In the genomic region with DNA sequence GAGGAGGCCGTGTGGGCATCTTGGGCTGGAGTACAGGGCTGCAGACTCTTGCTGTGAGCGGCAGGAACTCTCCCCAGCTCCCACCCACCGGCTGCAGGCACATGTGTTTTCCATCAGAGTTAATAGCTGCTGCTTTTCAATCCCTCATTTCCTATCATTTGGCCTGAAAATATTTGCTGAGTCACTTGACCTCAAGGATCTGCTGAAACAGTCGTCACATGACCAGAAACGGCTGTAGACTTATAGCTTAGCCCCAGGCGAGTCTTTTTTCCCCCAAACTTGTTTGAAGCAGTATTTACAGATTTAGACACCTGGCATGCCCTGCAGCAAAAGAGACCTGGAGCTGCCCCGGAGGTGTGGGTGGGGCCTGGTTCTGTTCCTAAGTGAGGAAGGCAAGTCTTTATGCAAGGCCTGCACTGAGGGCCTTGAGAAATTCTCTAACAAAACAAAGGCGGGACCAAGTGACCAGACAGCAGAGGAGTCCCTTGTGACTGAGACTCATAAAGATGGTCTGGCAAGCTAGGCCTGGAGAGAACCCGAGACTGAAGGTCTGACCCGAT, we compare ENCODE assay signal across 8 mouse cellular contexts. TPM values are rescaled to one million over a fixed set of nuclear protein-coding genes. Genes with fewer than 3 reads are reported as not detected.
DNase-seq lines count a peak whose midpoint lies in the region; ATAC-seq lines count a peak whose summit lies in the region.

No protein-coding gene starts in this region.

- ATAC-seq in midbrain, embryonic 14.5 days (ENCODE audit: low FRiP score, low TSS enrichment) = no peak
- no peak for ATAC-seq in midbrain, embryonic 15.5 days (replicated peaks)
- ATAC-seq in embryonic facial prominence, embryonic 15.5 days (ENCODE audit: insufficient number of reproducible peaks, low FRiP score, low TSS enrichment, low read depth) = peak; percentile 65; the same call in 1 of the 2 replicates
- peak; percentile 29 to 44 for ATAC-seq in hematopoietic stem cell, adult 5-6 weeks (replicated peaks in 1 of 2; ENCODE audit: insufficient read depth in 1 of 2, low FRiP score in 2 of 2, low TSS enrichment in 1 of 2, low read depth in 1 of 2, poor library complexity in 2 of 2, severe bottlenecking in 2 of 2)
- ATAC-seq in liver, embryonic 11.5 days (replicated peaks; ENCODE audit: low FRiP score) = peak; percentile 36; the same call in 1 of the 2 replicates
- peak; percentile 67; the same call in 1 of the 2 replicates for ATAC-seq in stomach, embryonic 15.5 days (ENCODE audit: insufficient read depth, low FRiP score, low read depth)

- H3K9ac ChIP-seq in midbrain, embryonic 14.5 days (replicated peaks; ENCODE audit: low read length) = no peak overlapping the region
- no peak overlapping the region for H3K9ac ChIP-seq in midbrain, embryonic 15.5 days
- no peak overlapping the region for H3K9ac ChIP-seq in embryonic facial prominence, embryonic 15.5 days
- H3K9ac ChIP-seq in liver, embryonic 11.5 days (ENCODE audit: low read depth, low read length) = no peak overlapping the region
- no peak overlapping the region for H3K9ac ChIP-seq in stomach, embryonic 15.5 days

- WGBS in midbrain, embryonic 14.5 days = 68% methylated on average over 10 of the region's 10 CpGs
- WGBS in midbrain, embryonic 15.5 days = 57% methylated on average over 10 of the region's 10 CpGs
- WGBS in embryonic facial prominence, embryonic 15.5 days = 21% methylated on average over 10 of the region's 10 CpGs
- 43% methylated on average over 10 of the region's 10 CpGs for WGBS in liver, embryonic 11.5 days
- whole genome bisulfite sequencing in stomach, embryonic 15.5 days = 21% methylated on average over 10 of the region's 10 CpGs

- no peaks in the 10 kb centered on the region for H3K36me3 ChIP-seq in midbrain, embryonic 14.5 days (ENCODE audit: control insufficient read depth, insufficient read depth, low read length)
- no peaks in the 10 kb centered on the region for H3K36me3 ChIP-seq in midbrain, embryonic 15.5 days (replicated peaks)
- H3K36me3 ChIP-seq in embryonic facial prominence, embryonic 15.5 days = no peaks in the 10 kb centered on the region
- H3K36me3 ChIP-seq in liver, embryonic 11.5 days (ENCODE audit: control insufficient read depth, insufficient read depth, low read length) = no peaks in the 10 kb centered on the region
- no peaks in the 10 kb centered on the region for H3K36me3 ChIP-seq in stomach, embryonic 15.5 days

- no peaks in the 10 kb centered on the region for H3K9me3 ChIP-seq in midbrain, embryonic 14.5 days (ENCODE audit: control insufficient read depth, low read length)
- H3K9me3 ChIP-seq in midbrain, embryonic 15.5 days = no peaks in the 10 kb centered on the region
- no peaks in the 10 kb centered on the region for H3K9me3 ChIP-seq in embryonic facial prominence, embryonic 15.5 days (replicated peaks)
- H3K9me3 ChIP-seq in liver, embryonic 11.5 days (ENCODE audit: control insufficient read depth, low read length) = no peaks in the 10 kb centered on the region
- no peaks in the 10 kb centered on the region for H3K9me3 ChIP-seq in stomach, embryonic 15.5 days

- no peaks in the 10 kb centered on the region for H3K4me1 ChIP-seq in midbrain, embryonic 14.5 days (ENCODE audit: control insufficient read depth, insufficient read depth, low read length)
- peaks cover 4% of the 10 kb centered on the region; the same call in 1 of the 2 replicates for H3K4me1 ChIP-seq in midbrain, embryonic 15.5 days
- H3K4me1 ChIP-seq in embryonic facial prominence, embryonic 15.5 days = peaks cover 14% of the 10 kb centered on the region
- H3K4me1 ChIP-seq in liver, embryonic 11.5 days (replicated peaks; ENCODE audit: control insufficient read depth, insufficient read depth, low read length) = peaks cover 9% of the 10 kb centered on the region; the same call in 1 of the 2 replicates
- peaks cover 12% of the 10 kb centered on the region for H3K4me1 ChIP-seq in stomach, embryonic 15.5 days

- no peak overlapping the region for H3K4me2 ChIP-seq in midbrain, embryonic 14.5 days (ENCODE audit: low read length)
- H3K4me2 ChIP-seq in midbrain, embryonic 15.5 days = no peak overlapping the region
- 0 out of 2 replicates have a peak overlapping the region, but pooled peaks have one; percentile 6 for H3K4me2 ChIP-seq in embryonic facial prominence, embryonic 15.5 days (replicated peaks)
- no peak overlapping the region for H3K4me2 ChIP-seq in liver, embryonic 11.5 days
- H3K4me2 ChIP-seq in stomach, embryonic 15.5 days = no peak overlapping the region

- no peak overlapping the region for H3K27ac ChIP-seq in midbrain, embryonic 14.5 days (replicated peaks; ENCODE audit: low read depth, low read length)
- no peak overlapping the region for H3K27ac ChIP-seq in midbrain, embryonic 15.5 days
- peak overlapping the region; percentile 71 for H3K27ac ChIP-seq in embryonic facial prominence, embryonic 15.5 days (replicated peaks)
- peak overlapping the region; percentile 62; the same call in 1 of the 2 replicates for H3K27ac ChIP-seq in liver, embryonic 11.5 days (ENCODE audit: low read depth, low read length)
- peak overlapping the region; percentile 67 for H3K27ac ChIP-seq in stomach, embryonic 15.5 days

- H3K4me3 ChIP-seq in midbrain, embryonic 14.5 days (replicated peaks; ENCODE audit: low read depth, low read length) = no peak overlapping the region
- H3K4me3 ChIP-seq in midbrain, embryonic 15.5 days = no peak overlapping the region
- no peak overlapping the region for H3K4me3 ChIP-seq in embryonic facial prominence, embryonic 15.5 days (replicated peaks)
- H3K4me3 ChIP-seq in liver, embryonic 11.5 days (ENCODE audit: low read depth, low read length) = no peak overlapping the region
- no peak overlapping the region for H3K4me3 ChIP-seq in stomach, embryonic 15.5 days (replicated peaks)

- no peaks in the 10 kb centered on the region for H3K27me3 ChIP-seq in midbrain, embryonic 14.5 days (ENCODE audit: control insufficient read depth, insufficient read depth, low read length)
- no peaks in the 10 kb centered on the region for H3K27me3 ChIP-seq in midbrain, embryonic 15.5 days (replicated peaks)
- no peaks in the 10 kb centered on the region for H3K27me3 ChIP-seq in embryonic facial prominence, embryonic 15.5 days
- no peaks in the 10 kb centered on the region for H3K27me3 ChIP-seq in liver, embryonic 11.5 days (replicated peaks; ENCODE audit: control insufficient read depth, insufficient read depth, low read length)
- no peaks in the 10 kb centered on the region for H3K27me3 ChIP-seq in stomach, embryonic 15.5 days (replicated peaks)

- DNase-seq in midbrain, embryonic 14.5 days = peak; percentile 47
- peak; percentile 54 for DNase-seq in liver, embryonic 11.5 days (ENCODE audit: low spot score)
- no peak for DNase-seq in cerebellum, postnatal 36 days
- no peak for DNase-seq in cerebellum, adult 11 months

RNA-seq across cellular contexts. Expression of a gene that starts 44.9 kb away (rescaled TPM):
- 0.51 and 0.63 TPM in 2 replicates for polyA plus RNA-seq in midbrain, embryonic 14.5 days (2014; fragmentation: Nextera tagmentation; extraction: Ambion mirVana)
- polyA plus RNA-seq in midbrain, embryonic 15.5 days (2015; fragmentation: Nextera tagmentation; extraction: Ambion mirVana) = 1.1 and 1.2 TPM in 2 replicates
- 4.4 and 6.2 TPM in 2 replicates for polyA plus RNA-seq in embryonic facial prominence, embryonic 15.5 days (2015; fragmentation: Nextera tagmentation; extraction: Ambion mirVana)
- not detected in 2 replicates for total RNA-seq in hematopoietic stem cell, adult 5-6 weeks (2017)
- 1.7 and 2.0 TPM in 2 replicates for polyA plus RNA-seq in liver, embryonic 11.5 days (2014; fragmentation: Nextera tagmentation; extraction: Ambion mirVana)
- 35.4 and 46.9 TPM in 2 replicates for polyA plus RNA-seq in stomach, embryonic 15.5 days (2015; fragmentation: Nextera tagmentation; extraction: Ambion mirVana)

Comparison
In these comparisons a context has a peak if more than half of its experiments do, and no peak if none do; other contexts are left out.
1. ATAC-seq: peak in embryonic facial prominence, embryonic 15.5 days (single experiment), hematopoietic stem cell, adult 5-6 weeks (2 of 2), liver, embryonic 11.5 days (single experiment) and stomach, embryonic 15.5 days (single experiment); none in midbrain, embryonic 14.5 days (single experiment) and midbrain, embryonic 15.5 days (single experiment).
2. DNase-seq: peak in midbrain, embryonic 14.5 days (single experiment) and liver, embryonic 11.5 days (single experiment); none in cerebellum, postnatal 36 days (0 of 2) and cerebellum, adult 11 months (single experiment).
3. H3K27ac ChIP-seq: peak in embryonic facial prominence, embryonic 15.5 days (single experiment), liver, embryonic 11.5 days (single experiment) and stomach, embryonic 15.5 days (single experiment); none in midbrain, embryonic 14.5 days (single experiment) and midbrain, embryonic 15.5 days (single experiment).